Mouse (Mus musculus) embryonic facial prominence, embryonic 14.5 days (tissue): ENCODE data around the gene Gbgt1. TPM values are rescaled to one million over a fixed set of nuclear protein-coding genes. Genes with fewer than 3 reads are reported as not detected.
A peak's percentile ranks its signal among the peaks of the same experiment; 100 is the strongest.

Experiments used
- ATAC-seq: fragments of 200-750 bp; cut with Nextera tagmentation; 2 replicates; pipeline ENCODE4 v1.8.0; 2017; ENCODE audit warnings: low read depth, moderate number of reproducible peaks, moderate TSS enrichment
- DNase-seq: peaks from one replicate; pipeline ENCODE4 v3.0.0-alpha.2; 2015; ENCODE audit warnings: low spot score
- H3K27ac ChIP-seq: fragments of 300-500 bp; sonication (generic); replicated peaks from 2 replicates; pipeline ENCODE4 v1.5.1; 2014; ENCODE audit warnings: low read depth, mild to moderate bottlenecking, low read length, moderate library complexity
- H3K27me3 ChIP-seq: fragments of 300-500 bp; sonication (generic); replicated peaks from 2 replicates; pipeline ENCODE4 v1.6.1; 2014; ENCODE audit warnings: low read length; ENCODE audit not compliant: control insufficient read depth, insufficient read depth
- H3K36me3 ChIP-seq: fragments of 300-500 bp; sonication (generic); 2 replicates; pipeline ENCODE4 v1.6.1; 2014; ENCODE audit warnings: low read length, mixed read lengths; ENCODE audit not compliant: control insufficient read depth, insufficient read depth
- H3K4me1 ChIP-seq: fragments of 300-500 bp; sonication (generic); 2 replicates; pipeline ENCODE4 v1.6.1; 2014; ENCODE audit warnings: antibody characterized with exemption, low read length; ENCODE audit not compliant: control insufficient read depth, insufficient read depth
- H3K4me2 ChIP-seq: fragments of 300-500 bp; sonication (generic); 2 replicates; pipeline ENCODE4 v1.6.1; 2014; ENCODE audit warnings: low read depth, mild to moderate bottlenecking, low read length, moderate library complexity, mixed read lengths
- H3K4me3 ChIP-seq: fragments of 300-500 bp; sonication (generic); 2 replicates; pipeline ENCODE4 v1.5.1; 2014; ENCODE audit warnings: low read depth, mild to moderate bottlenecking, low read length
- H3K9ac ChIP-seq: fragments of 300-500 bp; sonication (generic); 2 replicates; pipeline ENCODE4 v1.6.1; 2014; ENCODE audit warnings: low read depth, mild to moderate bottlenecking, low read length, moderate library complexity, mixed read lengths
- H3K9me3 ChIP-seq: fragments of 300-500 bp; sonication (generic); 2 replicates; pipeline ENCODE4 v1.6.1; 2016; ENCODE audit warnings: low read length; ENCODE audit not compliant: control insufficient read depth
- WGBS: fragments of 180-500 bp; shearing (Covaris S2); extraction: QIAGEN DNeasy Blood & Tissue Kit; methylation state at CpG from one replicate; pipeline ENCODE4 v1.1.7; 2014; 5-methylcytosine and 5-hydroxymethylcytosine counted together
- polyA plus RNA-seq: library from polyadenylated mRNA; unstranded; fragments of >200 nt; fragmentation: Nextera tagmentation; extraction: Ambion mirVana; gene quantifications from 2 replicates; pipeline ENCODE4 v1.2.1, GENCODE M21; 2014

Gbgt1 gene
- polyA plus RNA-seq, 1 experiment from 2014 or later = 1.3 TPM

- Histone ChIP-seq H3K4me2 (no peak overlapping the region), H3K36me3 (no peaks in the 10 kb centered on the region), H3K27me3 (no peaks in the 10 kb centered on the region), H3K4me1 (no peaks in the 10 kb centered on the region), H3K9me3 (no peaks in the 10 kb centered on the region), H3K27ac (no peak overlapping the region), H3K4me3 (no peak overlapping the region), H3K9ac (no peak overlapping the region)
- ATAC-seq (no peak), DNase-seq (no peak)
- 77% methylated on average over 2 of the region's 2 CpGs for WGBS
These were observed 2.2 kb upstream of the Gbgt1 start for GRCm38 (mm10) chr2:28494521-28494920.

- Histone ChIP-seq H3K27me3 (no peaks in the 10 kb centered on the region), H3K9ac (no peak overlapping the region; the same call in 1 of the 2 replicates), H3K36me3 (no peaks in the 10 kb centered on the region), H3K4me1 (no peaks in the 10 kb centered on the region), H3K9me3 (no peaks in the 10 kb centered on the region), H3K27ac (peak overlapping the region; percentile 39; the same call in 1 of the 2 replicates), H3K4me3 (no peak overlapping the region), H3K4me2 (no peak overlapping the region)
- DNase-seq (peak; percentile 20), ATAC-seq (no peak)
- 81% methylated on average over 14 of the region's 14 CpGs for WGBS
These were observed 1.4 kb upstream of the Gbgt1 start for GRCm38 (mm10) chr2:28495207-28495756.

GRCm38 (mm10) chr2:28495801-28496595, 693 bp upstream of the Gbgt1 start:
- Histone ChIP-seq H3K9ac (no peak overlapping the region), H3K27ac (peak overlapping the region; percentile 61), H3K27me3 (no peaks in the 10 kb centered on the region), H3K4me1 (no peaks in the 10 kb centered on the region), H3K4me2 (no peak overlapping the region), H3K36me3 (no peaks in the 10 kb centered on the region), H3K9me3 (no peaks in the 10 kb centered on the region), H3K4me3 (no peak overlapping the region)
- no peak for ATAC-seq
- 74% methylated on average over 16 of the region's 16 CpGs for WGBS
- DNase-seq = peak; percentile 51

- DNase-seq (no peak), ATAC-seq (no peak)
- WGBS = 78% methylated on average over 5 of the region's 5 CpGs
- Histone ChIP-seq H3K9me3 (no peaks in the 10 kb centered on the region), H3K36me3 (no peaks in the 10 kb centered on the region), H3K4me1 (no peaks in the 10 kb centered on the region), H3K27me3 (no peaks in the 10 kb centered on the region), H3K27ac (no peak overlapping the region), H3K9ac (no peak overlapping the region), H3K4me2 (no peak overlapping the region), H3K4me3 (no peak overlapping the region)
These were observed 870 bp downstream of the Gbgt1 start for GRCm38 (mm10) chr2:28497561-28497960.

GRCm38 (mm10) chr2:28498431-28498830, 1.7 kb downstream of the Gbgt1 start:
- Histone ChIP-seq H3K27me3 (no peaks in the 10 kb centered on the region), H3K4me1 (no peaks in the 10 kb centered on the region), H3K4me2 (no peak overlapping the region), H3K36me3 (no peaks in the 10 kb centered on the region), H3K9ac (no peak overlapping the region), H3K9me3 (no peaks in the 10 kb centered on the region), H3K4me3 (no peak overlapping the region), H3K27ac (no peak overlapping the region)
- DNase-seq (no peak), ATAC-seq (no peak)
- 84% methylated on average over 4 of the region's 4 CpGs for WGBS

- Histone ChIP-seq H3K4me1 (no peaks in the 10 kb centered on the region), H3K27ac (no peak overlapping the region), H3K9me3 (no peaks in the 10 kb centered on the region), H3K36me3 (no peaks in the 10 kb centered on the region), H3K4me3 (no peak overlapping the region), H3K4me2 (no peak overlapping the region), H3K9ac (no peak overlapping the region), H3K27me3 (no peaks in the 10 kb centered on the region)
- no peak for ATAC-seq
- DNase-seq = no peak
- WGBS = 80% methylated on average over 10 of the region's 10 CpGs
These were observed 6.3 kb downstream of the Gbgt1 start for GRCm38 (mm10) chr2:28502987-28503386.

GRCm38 (mm10) chr2:28504676-28505075, 8.0 kb downstream of the Gbgt1 start:
- H3K36me3 ChIP-seq = no peaks in the 10 kb centered on the region
- no peak overlapping the region for H3K4me3 ChIP-seq
- H3K4me1 ChIP-seq = no peaks in the 10 kb centered on the region
- 89% methylated on average over 13 of the region's 13 CpGs for WGBS
- H3K27ac ChIP-seq = no peak overlapping the region
- H3K9ac ChIP-seq = no peak overlapping the region
- H3K9me3 ChIP-seq = no peaks in the 10 kb centered on the region
- ATAC-seq (no peak), DNase-seq (no peak)
- H3K27me3 ChIP-seq = no peaks in the 10 kb centered on the region
- no peak overlapping the region for H3K4me2 ChIP-seq

- ATAC-seq (no peak), DNase-seq (no peak)
- Histone ChIP-seq H3K4me3 (no peak within 1 kb of the TSS), H3K27me3 (no peaks in the 10 kb centered on the region), H3K27ac (no peak within 1 kb of the TSS), H3K36me3 (no peaks in the 10 kb centered on the region), H3K4me1 (no peaks in the 10 kb centered on the region), H3K9me3 (no peaks in the 10 kb centered on the region), H3K4me2 (no peak within 1 kb of the TSS), H3K9ac (no peak within 1 kb of the TSS)
- 69% methylated on average over 3 of the region's 3 CpGs for WGBS
These were observed 9.1 kb downstream of the Gbgt1 start, which contains the start of gene Gm10134 for GRCm38 (mm10) chr2:28505795-28506194. Gm10134 (plus strand) TSS chr2:28506095.

- 78% methylated on average over 6 of the region's 6 CpGs for whole genome bisulfite sequencing
- H3K27me3 ChIP-seq = no peaks in the 10 kb centered on the region
- H3K4me3 ChIP-seq = no peak overlapping the region
- no peaks in the 10 kb centered on the region for H3K4me1 ChIP-seq
- no peak overlapping the region for H3K9ac ChIP-seq
- no peak overlapping the region for H3K4me2 ChIP-seq
- H3K9me3 ChIP-seq = no peaks in the 10 kb centered on the region
- DNase-seq (no peak), ATAC-seq (no peak)
- H3K27ac ChIP-seq = no peak overlapping the region
- no peaks in the 10 kb centered on the region for H3K36me3 ChIP-seq
These were observed 9.6 kb downstream of the Gbgt1 start for GRCm38 (mm10) chr2:28506291-28506690.
